Mouse (Mus musculus) MEL (cell line): ENCODE measurements around the gene Adcy3. TPM values are rescaled to one million over a fixed set of nuclear protein-coding genes. Genes with fewer than 3 reads are reported as not detected.

Source experiments
- DNase-seq: peaks from one replicate; pipeline ENCODE4 v3.0.0; 2011; ENCODE audit warnings: low read depth, low spot score
- H3K27ac ChIP-seq: 2 replicates; pipeline ENCODE4 v1.5.1; 2012; ENCODE audit warnings: low read depth, mild to moderate bottlenecking, control low read depth, low read length, moderate library complexity; ENCODE audit not compliant: control insufficient read depth
- H3K27me3 ChIP-seq, 2 experiments: fragments of 150-350 bp in 1 of 2; sonication (generic) in 1 of 2; 2 replicates each; pipeline ENCODE4 v1.6.1; 2012; ENCODE audit warnings: low read length in 2 of 2, mild to moderate bottlenecking in 2 of 2, improper control_type of control experiment in 1 of 2, moderate library complexity in 1 of 2; ENCODE audit not compliant: insufficient read depth in 2 of 2, control insufficient read depth in 1 of 2
- H3K36me3 ChIP-seq, 2 experiments: 2 replicates each; pipeline ENCODE4 v1.6.1; 2012 to 2014; ENCODE audit warnings: low read length in 2 of 2, improper control_type of control experiment in 1 of 2, inconsistent platforms in 1 of 2, mild to moderate bottlenecking in 1 of 2; ENCODE audit not compliant: insufficient read depth in 2 of 2, control insufficient read depth in 1 of 2
- H3K4me1 ChIP-seq, 2 experiments: fragments of 150-350 bp in 1 of 2; sonication (generic) in 1 of 2; 2 replicates each; pipeline ENCODE4 v1.6.1; 2012; ENCODE audit warnings: low read length in 2 of 2, improper control_type of control experiment in 1 of 2, mild to moderate bottlenecking in 1 of 2; ENCODE audit not compliant: insufficient read depth in 2 of 2, control insufficient read depth in 1 of 2
- H3K4me3 ChIP-seq, 2 experiments: fragments of 150-350 bp in 1 of 2; sonication (generic) in 1 of 2; 2 replicates each; pipeline ENCODE4 v1.5.1; 2012; ENCODE audit warnings: low read depth in 2 of 2, low read length in 2 of 2, mild to moderate bottlenecking in 2 of 2, moderate library complexity in 2 of 2, control low read depth in 1 of 2, improper control_type of control experiment in 1 of 2; ENCODE audit not compliant: control insufficient read depth in 1 of 2, insufficient read depth in 1 of 2
- H3K79me2 ChIP-seq: 2 replicates; pipeline ENCODE4 v1.6.1; 2012; ENCODE audit warnings: mild to moderate bottlenecking, low read length, moderate library complexity; ENCODE audit not compliant: control insufficient read depth, poor library complexity, insufficient read depth
- H3K9ac ChIP-seq: 2 replicates; pipeline ENCODE4 v1.6.1; 2012; ENCODE audit warnings: low read depth, mild to moderate bottlenecking, control low read depth, low read length, moderate library complexity; ENCODE audit not compliant: control insufficient read depth, poor library complexity, severe bottlenecking
- H3K9me3 ChIP-seq: fragments of 150-350 bp; sonication (generic); replicated peaks from 2 replicates; pipeline ENCODE4 v1.6.1; 2012; ENCODE audit warnings: mild to moderate bottlenecking, low read length, improper control_type of control experiment, moderate library complexity; ENCODE audit not compliant: insufficient read depth
- BHLHE40 ChIP-seq: IDR thresholded peaks from 2 replicates; pipeline ENCODE4 v1.6.1; 2012; ENCODE audit warnings: low read depth, mild to moderate bottlenecking, inconsistent platforms, low read length, improper control_type of control experiment, borderline replicate concordance
- CHD2 ChIP-seq: IDR thresholded peaks from 2 replicates; pipeline ENCODE4 v1.6.1; 2011; ENCODE audit warnings: low read length, improper control_type of control experiment
- CTCF ChIP-seq, 3 experiments: IDR thresholded peaks in 2 of 3; conservative IDR thresholded peaks in 1 of 3; 2 replicates each; pipeline ENCODE4 v1.5.1; 2011 to 2012; ENCODE audit warnings: low read length in 3 of 3, low read depth in 2 of 3, mild to moderate bottlenecking in 2 of 3, improper control_type of control experiment in 1 of 3, inconsistent platforms in 1 of 3, mixed read lengths in 1 of 3, moderate library complexity in 1 of 3; ENCODE audit not compliant: control insufficient read depth in 1 of 3, insufficient read depth in 1 of 3, poor library complexity in 1 of 3, severe bottlenecking in 1 of 3
- ELF1 ChIP-seq: IDR thresholded peaks from 2 replicates; pipeline ENCODE4 v1.6.1; 2014; ENCODE audit warnings: low read depth, mild to moderate bottlenecking, inconsistent platforms, low read length, improper control_type of control experiment, moderate library complexity
- GATA1 ChIP-seq: IDR thresholded peaks from 2 replicates; pipeline ENCODE4 v1.6.1; 2011; ENCODE audit warnings: low read depth, low read length, improper control_type of control experiment
- HCFC1 ChIP-seq: IDR thresholded peaks from 2 replicates; pipeline ENCODE4 v1.6.1; 2012; ENCODE audit warnings: low read depth, mild to moderate bottlenecking, inconsistent platforms, low read length, improper control_type of control experiment, moderate library complexity
- MAZ ChIP-seq: IDR thresholded peaks from 2 replicates; pipeline ENCODE4 v1.6.1; 2012; ENCODE audit warnings: low read depth, mild to moderate bottlenecking, inconsistent platforms, low read length, improper control_type of control experiment
- MEF2A ChIP-seq: IDR thresholded peaks from 2 replicates; pipeline ENCODE4 v1.6.1; 2014; ENCODE audit warnings: low read depth, mild to moderate bottlenecking, inconsistent platforms, low read length, improper control_type of control experiment; ENCODE audit not compliant: poor library complexity, insufficient replicate concordance, severe bottlenecking; ENCODE audit errors: extremely low read depth
- MYB ChIP-seq: IDR thresholded peaks from 2 replicates; pipeline ENCODE4 v1.6.1; 2011; ENCODE audit warnings: mild to moderate bottlenecking, low read depth, low read length, improper control_type of control experiment
- POLR2A ChIP-seq, 2 experiments: IDR thresholded peaks; 2 replicates each; pipeline ENCODE4 v1.6.1; 2011 to 2012; ENCODE audit warnings: low read length in 2 of 2, mild to moderate bottlenecking in 2 of 2, control low read depth in 1 of 2, improper control_type of control experiment in 1 of 2, low read depth in 1 of 2, moderate library complexity in 1 of 2; ENCODE audit not compliant: control insufficient read depth in 1 of 2, insufficient read depth in 1 of 2, poor library complexity in 1 of 2
- POLR2AphosphoS2 ChIP-seq: IDR thresholded peaks from 2 replicates; pipeline ENCODE4 v1.6.1; 2011; ENCODE audit warnings: low read length, improper control_type of control experiment
- RAD21 ChIP-seq: IDR thresholded peaks from 2 replicates; pipeline ENCODE4 v1.6.1; 2011; ENCODE audit warnings: mild to moderate bottlenecking, low read depth, low read length, improper control_type of control experiment
- SMC3 ChIP-seq: IDR thresholded peaks from 2 replicates; pipeline ENCODE4 v1.6.1; 2011; ENCODE audit warnings: low read depth, low read length, improper control_type of control experiment
- TCF12 ChIP-seq: IDR thresholded peaks from 2 replicates; pipeline ENCODE4 v1.6.1; 2014; ENCODE audit warnings: low read depth, mild to moderate bottlenecking, inconsistent platforms, low read length, improper control_type of control experiment, moderate library complexity
- USF1 ChIP-seq: IDR thresholded peaks from 2 replicates; pipeline ENCODE4 v1.6.1; 2014; ENCODE audit warnings: low read depth, mild to moderate bottlenecking, inconsistent platforms, low read length, improper control_type of control experiment, moderate library complexity
- ZC3H11A ChIP-seq: IDR thresholded peaks from 2 replicates; pipeline ENCODE4 v1.6.1; 2012; ENCODE audit warnings: low read depth, mild to moderate bottlenecking, inconsistent platforms, low read length, improper control_type of control experiment
- ZMIZ1 ChIP-seq: IDR thresholded peaks from 2 replicates; pipeline ENCODE4 v1.6.1; 2012; ENCODE audit warnings: low read depth, mild to moderate bottlenecking, inconsistent platforms, low read length, improper control_type of control experiment, moderate library complexity
- ZNF384 ChIP-seq: IDR thresholded peaks from 2 replicates; pipeline ENCODE4 v1.6.1; 2012; ENCODE audit warnings: low read depth, mild to moderate bottlenecking, inconsistent platforms, low read length, improper control_type of control experiment
- polyA plus RNA-seq, 2 experiments: library from polyadenylated mRNA; stranded (reverse) in 1 of 2; unstranded in 1 of 2; fragments of >175 nt in 1 of 2; fragments of >200 nt in 1 of 2; gene quantifications; 2 replicates each; pipeline versions ENCODE4 v1.2.1 to v1.2.4; 2012; ENCODE audit warnings: low replicate concordance in 2 of 2, low read depth in 1 of 2; ENCODE audit not compliant: insufficient read length in 2 of 2, insufficient read depth in 1 of 2, missing spikeins in 1 of 2
- total RNA-seq: library from RNA; depleted of rRNA; stranded (reverse); fragments of 300-350 nt; gene quantifications from 2 replicates; pipeline ENCODE4 v1.2.3, GENCODE M21; 2012

The Adcy3 gene
- total and polyA plus RNA-seq, 3 experiments: 0.19 to 3.0 TPM; not detected in 1

- Histone ChIP-seq H3K36me3 (peaks cover 0 to 3% of the 10 kb centered on the region in 2 experiments; a peak in 2 of 4 replicates), H3K9ac (peak overlapping the region; percentile 51), H3K27ac (peak overlapping the region; percentile 33), H3K9me3 (no peaks in the 10 kb centered on the region), H3K79me2 (no peaks in the 10 kb centered on the region), H3K4me3 (no peak overlapping the region), H3K4me1 (peaks cover 0 to 11% of the 10 kb centered on the region in 2 experiments; a peak in 1 of 4 replicates), H3K27me3 (no peaks in the 10 kb centered on the region)
- DNase-seq: peak; percentile 58
- TF ChIP-seq MYB (no peak), CTCF (IDR thresholded peaks at IDR 0.05 in 2 of 3, conservative IDR thresholded peaks at IDR 0.05 in 1 of 3; ENCODE audit: control insufficient read depth in 1 of 3, insufficient read depth in 1 of 3, low read depth in 2 of 3, low read length in 3 of 3, poor library complexity in 1 of 3, severe bottlenecking in 1 of 3) (no peak), RAD21 (no peak), POLR2A (IDR thresholded peaks at IDR 0.05; ENCODE audit: control insufficient read depth in 1 of 2, insufficient read depth in 1 of 2, low read depth in 1 of 2, low read length in 2 of 2, poor library complexity in 1 of 2) (0 out of 4 replicates have a peak, but pooled peaks of 1 of the 2 experiments have one; percentile 27), MEF2A (no peak), BHLHE40 (0 out of 2 replicates have a peak, but pooled peaks have one; percentile 15), CHD2 (0 out of 2 replicates have a peak, but pooled peaks have one; percentile 19)
These were observed 55.5 kb downstream of the Adcy3 start for GRCm38 (mm10) chr12:4188171-4189059.

DNA sequence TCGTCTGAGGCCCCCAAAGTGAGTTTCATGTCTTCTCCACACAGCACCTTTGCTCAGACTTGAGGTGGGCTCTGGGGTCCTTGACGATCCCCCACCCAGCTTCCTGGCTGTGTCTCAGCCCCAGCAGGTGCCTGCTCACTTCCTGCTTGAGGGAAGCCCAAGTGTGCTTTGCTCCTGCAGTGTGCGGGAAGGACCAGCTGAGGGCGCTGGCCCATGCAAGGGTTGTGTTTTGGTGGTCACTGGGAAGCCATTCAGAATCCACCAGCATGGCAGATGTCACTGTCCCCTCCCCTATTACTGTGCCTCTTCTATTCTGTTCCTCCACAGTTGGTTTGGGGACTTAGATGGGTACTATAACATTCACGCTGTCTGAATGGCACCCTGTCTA is 56.2 kb downstream of the Adcy3 start:
- no peaks in the 10 kb centered on the region for H3K27me3 ChIP-seq
- no peak overlapping the region for H3K4me3 ChIP-seq
- DNase-seq: peak; percentile 72
- TF ChIP-seq ZC3H11A (peak; percentile 40; the same call in 1 of the 2 replicates), GATA1 (no peak), MAZ (no peak), CTCF (IDR thresholded peaks at IDR 0.05 in 2 of 3, conservative IDR thresholded peaks at IDR 0.05 in 1 of 3; ENCODE audit: control insufficient read depth in 1 of 3, insufficient read depth in 1 of 3, low read depth in 2 of 3, low read length in 3 of 3, poor library complexity in 1 of 3, severe bottlenecking in 1 of 3) (peak; percentile 72 to 78 (median 75)), ZNF384 (no peak), POLR2AphosphoS2 (no peak), SMC3 (peak; percentile 45), ZMIZ1 (no peak), ELF1 (peak; percentile 74), TCF12 (no peak), HCFC1 (0 out of 2 replicates have a peak, but pooled peaks have one; percentile 20), USF1 (no peak), RAD21 (peak; percentile 45)
- peak overlapping the region; percentile 11; the same call in 1 of the 2 replicates for H3K9ac ChIP-seq
- H3K4me1 ChIP-seq: peaks cover 0 to 11% of the 10 kb centered on the region in 2 experiments; a peak in 1 of 4 replicates
- peaks cover 0 to 3% of the 10 kb centered on the region in 2 experiments; a peak in 2 of 4 replicates for H3K36me3 ChIP-seq
- H3K9me3 ChIP-seq: no peaks in the 10 kb centered on the region
- no peak overlapping the region for H3K27ac ChIP-seq
- no peaks in the 10 kb centered on the region for H3K79me2 ChIP-seq
